Mouse (Mus musculus): Measurements from ENCODE around the gene Lztfl1.
A peak's percentile ranks its signal among the peaks of the same experiment; 100 is the strongest.
"Not testable (repeated sequence)": the region's sequence is repeated elsewhere in the genome, so short reads cannot be mapped to it uniquely, and the experiment has no call there.

Gene Lztfl1

DNA sequence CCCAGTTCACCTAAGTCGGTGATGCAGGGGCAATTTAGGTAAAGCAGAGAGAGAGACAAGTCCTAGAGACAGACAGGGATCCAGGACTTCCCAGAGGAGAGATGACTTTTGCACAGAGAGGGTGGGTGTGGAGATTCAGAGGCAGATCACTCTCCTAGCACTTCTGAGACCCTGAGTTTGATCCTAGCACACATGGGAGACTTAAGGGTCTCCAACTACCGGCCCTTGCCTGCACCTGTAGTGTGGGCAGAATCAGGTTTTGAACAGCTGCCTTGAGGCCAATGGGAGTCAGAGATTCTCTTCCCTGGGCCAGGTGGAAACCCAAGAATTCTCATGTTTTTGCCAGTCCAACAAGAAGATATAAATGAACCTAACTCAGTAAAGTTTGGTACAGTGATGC is 38.3 kb downstream of the Lztfl1 start:
- no peak for DNase-seq (ENCODE audit: low spot score)

DNA sequence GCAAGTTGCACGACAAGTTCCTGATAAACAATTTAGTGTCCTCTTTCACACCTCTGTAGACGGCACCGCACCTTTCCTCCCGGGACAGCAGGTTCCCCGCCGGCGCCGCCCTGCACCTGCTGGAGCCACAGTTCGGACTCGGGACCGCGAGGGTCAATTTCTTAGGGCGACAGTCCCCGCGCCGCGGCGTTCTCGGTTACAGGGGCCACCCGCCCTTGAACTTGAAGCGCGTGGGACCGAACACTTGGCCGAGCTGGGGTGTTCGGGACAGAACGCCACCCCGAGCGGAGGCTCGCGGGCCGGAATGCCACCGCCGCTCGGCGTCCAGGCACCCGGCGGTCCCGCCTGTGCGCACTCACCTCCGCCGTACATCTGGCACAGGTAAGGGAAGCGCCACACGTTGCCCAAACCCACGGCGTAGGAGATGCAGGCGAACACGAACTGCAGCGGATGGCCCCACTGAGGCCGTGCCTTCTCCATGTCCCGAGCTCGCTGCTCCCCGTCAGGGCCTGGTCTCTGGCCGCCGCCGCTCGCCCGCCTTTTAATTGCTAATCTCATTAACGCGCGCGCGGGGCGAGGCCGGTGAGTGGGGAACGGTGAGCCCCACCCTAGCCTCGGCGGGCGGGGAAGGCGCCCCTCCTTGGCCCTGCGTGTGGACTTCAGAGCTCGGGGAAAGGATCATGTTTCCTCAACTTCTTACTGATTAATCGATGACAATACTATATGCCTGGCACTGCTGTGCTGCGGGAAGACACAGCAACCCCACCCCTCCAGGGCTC is 39.0 kb downstream of the Lztfl1 start, which contains the start of the genes Ccr9 and Slc6a20a:
TSS of gene Ccr9 (plus strand) at position 113 of the 779 bp plus-strand sequence.
TSS of gene Slc6a20a (minus strand) at position 559 of the 779 bp plus-strand sequence.
- peak; percentile 13 for DNase-seq (ENCODE audit: low spot score)

DNA sequence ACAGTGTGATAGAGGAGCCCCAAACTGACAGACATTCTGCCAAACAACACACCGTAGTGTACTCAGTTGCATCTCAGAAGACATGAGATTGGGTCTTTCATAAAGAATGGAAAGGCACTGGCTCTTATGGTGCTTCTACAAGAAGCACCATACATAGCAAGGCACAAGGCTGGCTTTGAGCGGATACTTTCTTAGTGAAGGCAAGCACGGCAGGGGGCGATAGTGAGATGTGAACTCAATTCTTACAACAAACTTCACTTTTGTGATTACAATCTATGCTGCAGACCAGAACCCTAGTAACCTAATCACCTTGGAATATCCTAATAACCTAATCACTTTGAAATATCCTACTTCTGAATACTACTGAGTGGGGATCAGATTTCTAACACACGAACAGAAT is 51.9 kb downstream of the Lztfl1 start:
- DNase-seq (ENCODE audit: low spot score), result peak; percentile 21

DNA sequence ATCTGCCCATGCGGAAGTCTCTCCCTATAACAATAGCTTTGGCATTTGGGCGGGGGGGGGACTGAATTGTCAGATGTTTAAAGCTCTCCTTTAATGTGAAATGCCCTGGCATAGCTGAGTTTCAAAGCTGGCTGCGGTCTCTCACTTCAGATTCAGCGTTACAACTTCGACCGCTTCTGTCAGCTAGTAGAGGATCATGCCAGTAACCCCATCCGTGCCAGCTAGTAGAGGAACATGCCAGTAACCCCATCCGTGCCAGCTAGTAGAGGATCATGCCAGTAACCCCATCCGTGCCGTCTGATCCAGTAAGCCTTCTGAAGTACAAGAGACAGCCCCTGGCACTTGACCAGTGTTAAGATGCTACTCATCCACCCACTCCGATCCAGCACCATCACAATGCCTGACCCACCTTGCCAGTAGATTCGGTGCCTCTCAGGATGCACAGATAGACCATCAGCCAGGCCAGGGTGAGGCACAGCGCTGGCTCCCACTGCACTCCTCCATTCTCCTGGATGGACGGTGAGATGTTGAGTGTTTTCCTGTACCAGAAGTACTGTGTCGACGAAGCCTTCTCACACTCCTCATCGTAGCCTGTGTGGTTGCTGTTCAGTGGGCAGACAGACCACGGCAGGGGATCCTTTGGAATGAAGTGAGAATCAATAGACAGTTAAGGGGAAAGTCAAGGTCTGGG is 57.4 kb downstream of the Lztfl1 start:
- DNase-seq (ENCODE audit: low spot score), result not testable (repeated sequence)

DNA sequence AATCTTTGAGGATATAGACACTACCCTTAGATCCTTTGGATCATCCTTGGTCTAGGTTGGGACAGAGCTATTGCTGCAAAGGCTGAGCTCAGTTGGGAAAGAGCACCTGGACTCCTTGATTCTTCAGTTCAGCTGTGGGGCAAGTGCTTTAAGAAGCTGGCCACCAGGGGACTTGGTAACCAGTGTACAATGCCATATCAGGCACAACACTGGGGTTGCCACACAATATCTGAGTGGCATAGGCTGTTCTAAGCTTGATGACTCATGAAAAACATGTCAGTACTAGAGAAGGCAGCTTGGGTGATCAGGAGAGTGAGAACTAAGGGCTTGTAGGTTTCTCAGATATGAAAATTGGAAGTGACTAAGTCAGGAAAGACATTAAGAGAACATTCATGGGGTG is 58.5 kb downstream of the Lztfl1 start:
- DNase-seq (ENCODE audit: low spot score), result no peak

DNA sequence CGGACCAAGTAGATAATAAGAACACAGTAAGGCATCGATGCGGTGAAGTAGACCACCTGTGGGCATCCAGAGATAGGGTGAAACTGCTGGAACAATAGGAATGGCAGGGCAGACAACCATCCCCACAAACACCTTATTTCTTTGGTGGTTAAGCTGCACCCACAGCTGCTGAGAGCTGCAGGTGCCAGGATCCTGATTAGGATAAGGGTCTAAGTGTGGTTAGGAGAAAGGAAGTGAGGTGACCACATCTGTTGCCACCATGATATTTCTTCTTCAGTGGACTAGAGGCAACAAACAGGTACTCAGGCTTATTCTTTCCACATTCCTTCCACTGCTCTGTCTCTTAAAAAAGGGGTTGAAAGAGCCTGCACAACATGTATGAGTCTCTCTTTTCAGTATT is 60.0 kb downstream of the Lztfl1 start:
- DNase-seq (ENCODE audit: low spot score), result no peak

DNA sequence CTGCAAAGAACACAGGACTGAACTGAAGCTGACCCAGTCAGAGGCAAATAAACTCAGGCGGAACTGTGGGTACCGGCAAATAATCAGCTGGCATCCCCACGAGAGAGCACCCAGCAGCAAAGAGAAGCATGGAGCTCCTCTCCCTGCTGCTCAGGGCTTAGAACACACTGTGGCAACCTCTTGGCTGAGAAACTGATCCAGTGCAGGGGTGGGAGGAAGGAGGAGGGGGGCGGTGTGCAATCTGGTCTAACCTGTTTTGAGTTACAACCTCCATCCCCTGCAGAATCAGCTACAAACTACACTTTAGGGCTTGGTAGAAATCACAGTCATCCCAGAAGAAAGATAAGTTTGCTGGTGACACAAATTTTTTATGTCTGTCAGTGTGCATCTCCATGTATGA is 66.1 kb downstream of the Lztfl1 start:
- DNase-seq (ENCODE audit: low spot score), result no peak

DNA sequence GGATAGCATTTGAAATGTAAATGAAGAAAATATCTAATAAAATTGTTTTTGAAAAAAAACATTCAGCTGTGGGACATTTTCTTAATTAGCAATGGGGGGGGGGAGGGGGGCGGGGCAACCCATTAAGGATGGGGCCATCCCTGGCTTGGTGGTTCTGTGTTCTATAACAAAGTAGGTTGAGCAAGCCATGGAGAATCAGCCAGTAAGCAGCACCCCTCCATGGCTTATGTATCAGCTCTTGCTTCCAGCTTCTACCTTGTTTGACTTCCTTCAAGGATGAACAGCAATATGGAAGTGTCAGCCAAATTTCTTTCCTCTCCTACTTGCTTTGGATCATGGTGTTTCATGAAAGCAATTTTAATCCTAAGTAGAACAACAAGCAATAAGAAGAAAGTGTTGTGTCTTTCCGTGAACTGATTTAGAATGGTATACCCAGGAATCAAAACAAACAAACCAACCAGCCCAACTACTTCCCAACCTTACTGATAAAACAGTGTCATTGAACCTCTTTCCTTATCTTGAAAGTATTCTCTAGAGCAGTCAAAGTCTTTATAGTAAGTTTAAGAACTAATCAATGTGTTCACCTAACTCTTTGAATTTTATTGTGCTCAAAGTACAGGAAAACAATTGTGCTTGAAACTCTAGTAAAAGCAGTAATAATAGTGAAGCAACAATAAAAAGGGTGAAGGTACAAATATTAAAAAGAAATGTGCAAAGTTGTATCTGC is 67.5 kb downstream of the Lztfl1 start:
- DNase-seq (ENCODE audit: low spot score), result no peak

Data from ovary, postnatal 36 days (tissue).